Mouse (Mus musculus) liver, embryonic 11.5 days (tissue): ENCODE results near the gene Ddb1. TPM values are rescaled to one million over a fixed set of nuclear protein-coding genes. Genes with fewer than 3 reads are reported as not detected.
A peak's percentile ranks its signal among the peaks of the same experiment; 100 is the strongest.

Experiments used
- ATAC-seq: fragments of 200-750 bp; cut with Nextera tagmentation; replicated peaks from 2 replicates; pipeline ENCODE4 v1.8.0; 2017; ENCODE audit warnings: moderate number of reproducible peaks, mild to moderate bottlenecking, moderate TSS enrichment, moderate library complexity; ENCODE audit not compliant: low FRiP score
- DNase-seq: peaks from one replicate; pipeline ENCODE4 v3.0.0-alpha.2; 2017; ENCODE audit warnings: low spot score
- H3K27ac ChIP-seq: fragments of 300-500 bp; sonication (generic); 2 replicates; pipeline ENCODE4 v1.5.1; 2014; ENCODE audit warnings: mild to moderate bottlenecking, low read depth, low read length, control low read depth
- H3K27me3 ChIP-seq: fragments of 300-500 bp; sonication (generic); replicated peaks from 2 replicates; pipeline ENCODE4 v1.6.1; 2014; ENCODE audit warnings: low read length, mixed read lengths; ENCODE audit not compliant: control insufficient read depth, insufficient read depth
- H3K36me3 ChIP-seq: fragments of 300-500 bp; sonication (generic); 2 replicates; pipeline ENCODE4 v1.6.1; 2014; ENCODE audit warnings: mild to moderate bottlenecking, low read length, moderate library complexity, mixed read lengths; ENCODE audit not compliant: control insufficient read depth, insufficient read depth
- H3K4me1 ChIP-seq: fragments of 300-500 bp; sonication (generic); replicated peaks from 2 replicates; pipeline ENCODE4 v1.6.1; 2014; ENCODE audit warnings: low read length, mixed read lengths; ENCODE audit not compliant: control insufficient read depth, insufficient read depth
- H3K4me2 ChIP-seq: fragments of 300-500 bp; sonication (generic); 2 replicates; pipeline ENCODE4 v1.6.1; 2014; ENCODE audit warnings: mild to moderate bottlenecking, control low read depth, moderate library complexity
- H3K4me3 ChIP-seq: fragments of 300-500 bp; sonication (generic); 2 replicates; pipeline ENCODE4 v1.5.1; 2014; ENCODE audit warnings: low read depth, low read length, control low read depth
- H3K9ac ChIP-seq: fragments of 300-500 bp; sonication (generic); 2 replicates; pipeline ENCODE4 v1.6.1; 2014; ENCODE audit warnings: low read depth, low read length, control low read depth
- H3K9me3 ChIP-seq: fragments of 300-500 bp; sonication (generic); 2 replicates; pipeline ENCODE4 v1.6.1; 2016; ENCODE audit warnings: low read length, inconsistent platforms, mixed read lengths; ENCODE audit not compliant: control insufficient read depth
- WGBS: fragments of 180-500 bp; shearing (Covaris S2); extraction: QIAGEN DNeasy Blood & Tissue Kit; methylation state at CpG from one replicate; pipeline ENCODE4 v1.1.7; 2014; 5-methylcytosine and 5-hydroxymethylcytosine counted together
- polyA plus RNA-seq: library from polyadenylated mRNA; unstranded; fragments of >200 nt; fragmentation: Nextera tagmentation; extraction: Ambion mirVana; gene quantifications from 2 replicates; pipeline ENCODE4 v1.2.1, GENCODE M21; 2014

Gene Ddb1
- polyA plus RNA-seq, 1 experiment from 2014 or later: 311 TPM

GRCm38 (mm10) chr19:10640080-10640479, 35.0 kb downstream of the Ddb1 start:
- Histone ChIP-seq H3K4me2 (peak overlapping the region; percentile 34), H3K9me3 (no peaks in the 10 kb centered on the region), H3K27ac (no peak overlapping the region), H3K4me1 (peaks cover 30% of the 10 kb centered on the region), H3K27me3 (no peaks in the 10 kb centered on the region), H3K36me3 (no peaks in the 10 kb centered on the region), H3K4me3 (no peak overlapping the region), H3K9ac (peak overlapping the region; percentile 31; the same call in 1 of the 2 replicates)
- no peak for DNase-seq
- WGBS: 6% methylated on average over 5 of the region's 5 CpGs
- peak; percentile 69 for ATAC-seq

GRCm38 (mm10) chr19:10640589-10641378, 35.7 kb downstream of the Ddb1 start:
- Histone ChIP-seq H3K9me3 (no peaks in the 10 kb centered on the region), H3K4me1 (peaks cover 25% of the 10 kb centered on the region), H3K36me3 (no peaks in the 10 kb centered on the region), H3K27me3 (no peaks in the 10 kb centered on the region), H3K4me2 (peak overlapping the region; percentile 34; the same call in 1 of the 2 replicates), H3K9ac (peak overlapping the region; percentile 31; the same call in 1 of the 2 replicates), H3K27ac (no peak overlapping the region), H3K4me3 (no peak overlapping the region)
- DNase-seq (no peak), ATAC-seq (no peak)
- WGBS: 53% methylated on average over 13 of the region's 13 CpGs

GRCm38 (mm10) chr19:10645616-10646015, 40.5 kb downstream of the Ddb1 start:
- Histone ChIP-seq H3K4me3 (no peak overlapping the region), H3K4me2 (no peak overlapping the region), H3K9ac (no peak overlapping the region), H3K9me3 (no peaks in the 10 kb centered on the region), H3K36me3 (no peaks in the 10 kb centered on the region), H3K4me1 (peaks cover 5% of the 10 kb centered on the region), H3K27ac (no peak overlapping the region), H3K27me3 (0 out of 2 replicates have a peak, but pooled peaks cover 2% of the 10 kb centered on the region)
- DNase-seq: no peak
- WGBS: 80% methylated on average over 2 of the region's 2 CpGs
- no peak for ATAC-seq

- H3K4me1 ChIP-seq: peaks cover under 1% of the 10 kb centered on the region
- DNase-seq (no peak), ATAC-seq (no peak)
- H3K36me3 ChIP-seq: no peaks in the 10 kb centered on the region
- no peak overlapping the region for H3K9ac ChIP-seq
- H3K27me3 ChIP-seq: 0 out of 2 replicates have a peak, but pooled peaks cover 2% of the 10 kb centered on the region
- H3K27ac ChIP-seq: no peak overlapping the region
- WGBS: 73% methylated on average over 8 of the region's 8 CpGs
- no peak overlapping the region for H3K4me2 ChIP-seq
- no peak overlapping the region for H3K4me3 ChIP-seq
- H3K9me3 ChIP-seq: no peaks in the 10 kb centered on the region
These were observed 43.0 kb downstream of the Ddb1 start for GRCm38 (mm10) chr19:10648156-10648555.

GRCm38 (mm10) chr19:10656058-10656457, 50.9 kb downstream of the Ddb1 start:
- H3K27me3 ChIP-seq: no peaks in the 10 kb centered on the region
- H3K27ac ChIP-seq: peak overlapping the region; percentile 28
- no peak overlapping the region for H3K4me3 ChIP-seq
- no peaks in the 10 kb centered on the region for H3K36me3 ChIP-seq
- DNase-seq (no peak), ATAC-seq (no peak)
- WGBS: 68% methylated on average over 3 of the region's 3 CpGs
- no peaks in the 10 kb centered on the region for H3K9me3 ChIP-seq
- H3K9ac ChIP-seq: no peak overlapping the region
- H3K4me1 ChIP-seq: peaks cover 47% of the 10 kb centered on the region
- H3K4me2 ChIP-seq: no peak overlapping the region

GRCm38 (mm10) chr19:10657742-10658141, 52.6 kb downstream of the Ddb1 start:
- WGBS: 58% methylated on average over 5 of the region's 5 CpGs
- Histone ChIP-seq H3K9me3 (no peaks in the 10 kb centered on the region), H3K9ac (peak overlapping the region; percentile 41; the same call in 1 of the 2 replicates), H3K4me1 (peaks cover 53% of the 10 kb centered on the region), H3K4me2 (peak overlapping the region; percentile 16; the same call in 1 of the 2 replicates), H3K27ac (peak overlapping the region; percentile 65), H3K27me3 (no peaks in the 10 kb centered on the region), H3K36me3 (no peaks in the 10 kb centered on the region), H3K4me3 (no peak overlapping the region)
- no peak for ATAC-seq
- no peak for DNase-seq

GRCm38 (mm10) chr19:10658406-10658805, 53.3 kb downstream of the Ddb1 start:
- Histone ChIP-seq H3K4me1 (peaks cover 58% of the 10 kb centered on the region), H3K9ac (no peak overlapping the region)
- WGBS: 70% methylated on average over 2 of the region's 2 CpGs

GRCm38 (mm10) chr19:10661373-10661772, 56.2 kb downstream of the Ddb1 start:
- H3K4me3 ChIP-seq: 0 out of 2 replicates have a peak overlapping the region, but pooled peaks have one; percentile 5

More at GRCm38 (mm10) chr19:10658406-10658805, 53.3 kb downstream of the Ddb1 start:
- Histone ChIP-seq H3K4me2 (no peak overlapping the region), H3K27ac (peak overlapping the region; percentile 65), H3K4me3 (no peak overlapping the region), H3K36me3 (no peaks in the 10 kb centered on the region), H3K27me3 (no peaks in the 10 kb centered on the region), H3K9me3 (no peaks in the 10 kb centered on the region)
- ATAC-seq (no peak), DNase-seq (no peak)

More at GRCm38 (mm10) chr19:10661373-10661772, 56.2 kb downstream of the Ddb1 start:
- DNase-seq (peak; percentile 70), ATAC-seq (peak; percentile 87)
- H3K4me1 ChIP-seq: peaks cover 40% of the 10 kb centered on the region
- H3K9ac ChIP-seq: peak overlapping the region; percentile 61
- H3K4me2 ChIP-seq: peak overlapping the region; percentile 64
- WGBS: 31% methylated on average over 5 of the region's 5 CpGs
- H3K27ac ChIP-seq: peak overlapping the region; percentile 99
- no peaks in the 10 kb centered on the region for H3K36me3 ChIP-seq
- no peaks in the 10 kb centered on the region for H3K27me3 ChIP-seq
- H3K9me3 ChIP-seq: no peaks in the 10 kb centered on the region
